Mouse (Mus musculus): ENCODE measurements at regions not wholly inside any gene's neighbourhood (a gene's known extent, or its start where the extent isn't known, plus 50 kb on each side); places are given as distances from the start of the nearest gene placed in this dataset.

DNA sequence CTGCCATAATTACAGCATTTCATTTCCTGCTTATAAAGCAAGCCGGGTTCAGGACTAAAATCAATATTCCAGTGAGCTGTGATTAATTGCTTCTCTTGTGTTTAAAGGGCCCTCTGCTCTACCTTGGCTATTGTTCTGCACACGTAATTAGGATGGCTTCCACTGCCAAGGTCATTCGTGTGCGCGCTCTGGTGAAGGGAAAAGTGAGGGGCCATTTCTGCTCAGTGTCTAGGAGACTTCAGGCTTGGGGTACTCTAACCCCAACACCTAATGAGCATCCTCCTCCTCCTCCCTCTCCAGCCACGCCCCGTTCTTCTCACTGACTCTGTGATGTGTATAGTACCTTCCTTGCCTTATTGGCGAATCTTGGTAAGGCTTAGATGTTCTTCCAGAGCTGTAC, 53.5 kb upstream of the Cxcl12 start:
- DNase-seq (ENCODE audit: low read depth), result no peak

DNA sequence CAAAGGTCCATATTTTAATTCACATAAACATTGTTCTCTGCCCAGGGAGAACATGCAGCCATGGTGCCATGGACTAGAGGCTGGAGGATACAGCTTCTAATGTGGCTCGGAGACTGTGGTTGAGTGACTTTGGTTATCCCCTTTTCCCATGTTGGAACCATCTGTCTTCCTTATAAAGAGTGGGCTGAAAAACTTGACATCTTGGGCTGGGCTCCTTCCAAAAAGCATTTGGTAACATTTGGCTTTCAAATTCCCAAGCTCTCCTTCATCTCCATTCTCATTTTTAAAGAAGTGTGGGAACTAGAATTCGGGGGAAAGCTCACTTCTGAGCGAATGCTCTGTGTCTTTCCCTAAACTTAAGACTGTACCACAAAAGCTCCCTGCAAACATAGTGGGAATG, 50.3 kb upstream of the Cxcl12 start:
- DNase-seq (ENCODE audit: low read depth), result no peak

All from 416B (cell line).